Mouse (Mus musculus): ENCODE results near the gene Mrm2.

GRCm38 (mm10) chr5:140374226-140374625 is 42.5 kb upstream of the Mrm2 start:
- TF ChIP-seq CTCF (IDR thresholded peaks at IDR 0.05; ENCODE audit: low read depth) (no peak), EP300 (IDR thresholded peaks at IDR 0.05; ENCODE audit: low read depth) (no peak)

All from liver, postnatal 0 days (tissue).